Mouse (Mus musculus): ENCODE measurements around the gene Scd3. TPM values are rescaled to one million over a fixed set of nuclear protein-coding genes. Genes with fewer than 3 reads are reported as not detected.
"Not testable (repeated sequence)": the region's sequence is repeated elsewhere in the genome, so short reads cannot be mapped to it uniquely, and the experiment has no call there.

The Scd3 gene
- polyA plus RNA-seq, 1 experiment from 2014 or later: 0.22 TPM

DNA sequence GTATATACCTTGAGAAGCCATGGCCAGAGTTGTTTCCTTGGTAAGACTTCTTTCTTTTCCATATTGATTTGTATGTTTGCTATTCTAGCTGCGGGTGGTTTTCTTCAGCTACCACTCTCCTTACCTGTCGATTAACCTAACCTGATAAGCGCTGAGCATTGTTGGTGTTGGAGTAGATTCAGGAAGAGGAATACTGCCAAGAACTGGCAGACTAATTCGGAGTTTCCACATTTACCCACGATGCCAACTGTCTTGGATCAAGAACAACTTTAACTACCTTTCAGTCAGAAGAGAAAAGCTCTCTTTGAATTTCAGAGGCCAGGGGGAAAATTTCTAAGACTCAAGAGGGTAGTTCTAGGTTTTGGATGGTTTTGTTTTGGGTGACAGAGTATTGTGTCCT is 73.8 kb downstream of the Scd3 start:
- H3K4me3 ChIP-seq: no peak overlapping the region
- no peaks in the 10 kb centered on the region for H3K36me3 ChIP-seq
- H3K27ac ChIP-seq: no peak overlapping the region
- H3K27me3 ChIP-seq: no peaks in the 10 kb centered on the region
- H3K4me1 ChIP-seq: peaks cover 17% of the 10 kb centered on the region
- no peak overlapping the region for H3K9ac ChIP-seq
- no peak for ATAC-seq (ENCODE audit: insufficient number of reproducible peaks, insufficient read depth, low FRiP score, low TSS enrichment, low read depth)
- no peak overlapping the region for H3K4me2 ChIP-seq
- WGBS: 79% methylated on average over 5 of the region's 5 CpGs
- no peaks in the 10 kb centered on the region for H3K9me3 ChIP-seq

DNA sequence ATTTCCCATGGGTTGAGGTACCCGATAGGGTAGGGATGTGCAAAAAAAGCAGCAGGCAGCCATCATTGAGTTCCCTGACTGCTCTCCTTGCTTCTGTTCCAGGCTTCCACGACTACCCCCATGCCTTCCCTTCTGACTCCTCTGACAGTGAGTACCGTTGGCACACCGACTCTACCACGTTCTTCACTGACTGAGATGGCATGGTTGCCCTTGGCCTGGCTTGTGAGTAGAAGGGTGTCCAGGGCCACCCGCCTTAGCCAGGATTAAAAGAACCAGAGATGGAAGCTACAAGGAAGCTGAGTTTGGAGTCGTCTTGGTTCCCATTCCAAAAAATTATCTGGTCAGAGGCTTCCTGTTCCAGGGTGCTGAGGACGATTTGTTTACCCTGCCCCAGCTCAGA is 74.9 kb downstream of the Scd3 start:
- WGBS: 87% methylated on average over 8 of the region's 8 CpGs
- no peak overlapping the region for H3K27ac ChIP-seq
- no peak overlapping the region for H3K4me2 ChIP-seq
- H3K9ac ChIP-seq: no peak overlapping the region
- peaks cover 26% of the 10 kb centered on the region for H3K4me1 ChIP-seq
- no peaks in the 10 kb centered on the region for H3K36me3 ChIP-seq
- H3K4me3 ChIP-seq: no peak overlapping the region
- H3K9me3 ChIP-seq: no peaks in the 10 kb centered on the region
- H3K27me3 ChIP-seq: no peaks in the 10 kb centered on the region
- ATAC-seq (ENCODE audit: insufficient number of reproducible peaks, insufficient read depth, low FRiP score, low TSS enrichment, low read depth): no peak

DNA sequence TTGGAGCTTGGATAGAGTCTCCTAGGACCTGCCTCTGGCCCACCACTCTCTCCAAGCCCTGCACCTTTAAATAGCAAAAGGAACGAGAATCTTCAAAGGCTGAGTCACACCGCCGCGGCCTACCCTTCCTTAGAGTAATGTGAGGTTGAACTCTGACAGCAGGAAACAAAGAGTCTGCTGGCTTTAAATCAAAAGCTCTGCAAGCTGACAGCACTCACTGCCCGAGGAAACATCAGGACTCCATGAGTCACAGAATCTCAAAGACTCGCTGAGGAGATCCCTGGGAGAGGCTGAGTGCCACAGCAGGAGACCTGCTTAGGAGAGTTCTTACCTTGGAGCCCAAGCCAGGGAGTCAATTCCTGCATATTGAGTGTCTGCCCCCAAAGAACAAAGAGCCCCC is 77.7 kb downstream of the Scd3 start:
- H3K9ac ChIP-seq: no peak overlapping the region
- H3K4me1 ChIP-seq: peaks cover 43% of the 10 kb centered on the region
- H3K36me3 ChIP-seq: no peaks in the 10 kb centered on the region
- no peaks in the 10 kb centered on the region for H3K9me3 ChIP-seq
- 6% methylated on average over 6 of the region's 6 CpGs for WGBS
- H3K27me3 ChIP-seq: no peaks in the 10 kb centered on the region
- H3K4me2 ChIP-seq: no peak overlapping the region; the same call in 1 of the 2 replicates
- H3K27ac ChIP-seq: peak overlapping the region; percentile 86
- H3K4me3 ChIP-seq: no peak overlapping the region
- ATAC-seq (ENCODE audit: insufficient number of reproducible peaks, insufficient read depth, low FRiP score, low TSS enrichment, low read depth): no peak

DNA sequence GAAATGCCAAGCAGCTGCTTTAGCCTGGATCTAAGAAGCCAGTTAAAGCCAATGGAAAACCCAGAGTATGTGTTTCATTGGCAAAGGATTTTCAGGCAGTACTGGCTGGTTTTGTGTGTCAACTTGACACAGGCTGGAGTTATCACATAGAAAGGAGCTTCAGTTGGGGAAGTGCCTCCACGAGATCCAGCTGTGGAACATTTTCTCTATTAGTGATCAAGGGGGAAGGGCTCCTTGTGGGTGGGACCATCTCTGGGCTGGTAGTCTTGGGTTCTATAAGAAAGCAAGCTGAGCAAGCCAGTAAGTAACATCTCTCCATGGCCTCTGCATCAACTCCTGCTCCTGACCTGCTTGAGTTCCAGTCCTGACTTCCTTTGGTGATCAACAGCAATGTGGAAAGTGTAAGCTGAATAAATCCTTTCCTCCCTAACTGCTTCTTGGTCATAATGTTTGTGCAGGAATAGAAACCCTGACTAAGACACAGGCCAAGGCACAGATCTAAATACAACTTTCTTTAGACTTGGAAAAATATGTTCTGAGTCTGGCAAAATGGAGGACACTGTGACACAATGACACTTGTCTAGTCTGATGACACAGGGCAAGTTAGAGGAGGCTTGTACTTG is 78.9 kb downstream of the Scd3 start:
- H3K36me3 ChIP-seq; H3K4me3 ChIP-seq; H3K27me3 ChIP-seq; H3K9me3 ChIP-seq; ATAC-seq (ENCODE audit: insufficient number of reproducible peaks, insufficient read depth, low FRiP score, low TSS enrichment, low read depth): not testable (repeated sequence)
- Histone ChIP-seq H3K27ac (peak overlapping the region; percentile 86), H3K4me2 (peak overlapping the region; percentile 20; the same call in 1 of the 2 replicates), H3K4me1 (peaks cover 43% of the 10 kb centered on the region), H3K9ac (0 out of 2 replicates have a peak overlapping the region, but pooled peaks have one; percentile 22)
- 13% methylated on average over 1 of the region's 1 CpGs for WGBS

DNA sequence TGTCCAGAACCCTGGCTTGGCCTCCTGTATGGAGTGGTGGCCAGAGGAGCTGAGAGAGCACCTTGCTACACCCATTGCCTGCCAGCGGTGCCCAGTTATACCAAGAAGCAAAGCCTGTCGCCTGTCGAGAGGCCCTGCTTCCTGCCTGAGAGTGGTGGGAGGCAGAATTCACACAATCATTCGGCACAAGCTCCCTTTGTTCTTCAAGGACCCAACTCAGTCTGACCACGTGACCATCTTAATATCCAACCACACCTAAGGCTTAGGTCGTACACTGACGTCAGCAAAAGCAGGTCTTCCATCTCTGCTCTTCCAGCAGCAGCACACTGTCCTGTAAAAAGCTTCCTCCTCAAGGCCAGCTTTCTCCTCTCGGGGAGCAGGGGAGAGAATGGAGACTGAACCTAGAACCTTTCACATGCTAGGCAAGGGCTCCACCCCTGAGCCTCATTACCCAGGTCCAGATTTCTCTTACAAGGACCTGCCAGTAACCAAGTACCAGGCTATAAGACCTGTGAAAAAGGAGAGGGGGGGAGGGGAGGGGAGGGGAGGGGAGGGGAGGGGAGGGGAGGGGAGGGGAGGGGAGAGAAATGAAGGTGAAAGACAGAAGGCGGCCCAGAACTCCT is 79.6 kb downstream of the Scd3 start:
- H3K9ac ChIP-seq: 0 out of 2 replicates have a peak overlapping the region, but pooled peaks have one; percentile 22
- peak overlapping the region; percentile 20; the same call in 1 of the 2 replicates for H3K4me2 ChIP-seq

DNA sequence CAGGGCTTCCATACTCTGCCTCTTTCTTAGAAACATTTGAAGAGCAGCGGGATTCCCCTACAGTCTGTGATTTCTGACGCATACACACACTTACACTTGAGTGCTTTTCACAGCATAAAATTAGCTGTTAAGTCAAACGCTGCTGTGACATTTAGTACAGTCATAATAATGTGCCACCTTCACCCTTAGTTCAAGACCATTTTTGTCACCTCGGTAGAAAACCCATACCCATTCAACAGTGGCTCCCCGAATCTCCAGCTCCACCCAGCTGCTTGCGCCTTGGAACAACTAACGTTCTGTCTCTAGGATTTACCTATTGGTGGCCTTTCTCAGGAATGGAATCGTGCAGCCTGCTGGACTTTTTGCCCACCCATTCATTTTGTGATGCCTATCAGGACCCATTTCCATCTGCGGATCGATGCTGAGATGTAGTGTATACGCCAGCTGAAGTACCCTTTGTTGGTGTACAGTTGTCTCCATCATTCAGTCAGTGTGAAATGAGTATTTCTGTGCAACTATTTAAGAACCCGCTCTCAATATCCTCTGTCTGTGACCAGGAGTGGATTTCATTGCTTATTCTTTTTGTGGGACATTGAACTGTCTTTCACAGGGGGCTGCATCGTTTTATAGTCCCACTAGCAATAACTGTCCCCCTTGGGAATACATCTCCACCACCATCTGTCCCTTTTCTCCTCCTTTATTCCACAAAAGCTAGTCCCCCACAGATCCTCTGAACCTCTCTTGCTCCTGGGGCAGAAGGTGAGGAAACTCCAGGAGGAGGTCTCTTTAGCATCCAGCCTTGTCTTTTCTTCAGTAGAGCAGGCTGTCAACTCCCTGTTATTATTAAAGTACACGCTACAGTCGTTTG is 80.3 kb downstream of the Scd3 start:
- Histone ChIP-seq H3K4me2 (peak overlapping the region; percentile 87), H3K9me3 (no peaks in the 10 kb centered on the region), H3K27ac (peak overlapping the region; percentile 99), H3K9ac (peak overlapping the region; percentile 69), H3K27me3 (no peaks in the 10 kb centered on the region), H3K36me3 (no peaks in the 10 kb centered on the region), H3K4me1 (peaks cover 46% of the 10 kb centered on the region), H3K4me3 (peak overlapping the region; percentile 49)
- ATAC-seq (ENCODE audit: insufficient number of reproducible peaks, insufficient read depth, low FRiP score, low TSS enrichment, low read depth): no peak
- 33% methylated on average over 15 of the region's 15 CpGs for WGBS

More for the DNA sequence above, 79.6 kb downstream of the Scd3 start:
- H3K27ac ChIP-seq: peak overlapping the region; percentile 99
- no peak overlapping the region for H3K4me3 ChIP-seq
- H3K9me3 ChIP-seq: no peaks in the 10 kb centered on the region
- H3K36me3 ChIP-seq: no peaks in the 10 kb centered on the region
- WGBS: 32% methylated on average over 9 of the region's 9 CpGs
- H3K27me3 ChIP-seq: no peaks in the 10 kb centered on the region
- H3K4me1 ChIP-seq: peaks cover 43% of the 10 kb centered on the region
- no peak for ATAC-seq (ENCODE audit: insufficient number of reproducible peaks, insufficient read depth, low FRiP score, low TSS enrichment, low read depth)

DNA sequence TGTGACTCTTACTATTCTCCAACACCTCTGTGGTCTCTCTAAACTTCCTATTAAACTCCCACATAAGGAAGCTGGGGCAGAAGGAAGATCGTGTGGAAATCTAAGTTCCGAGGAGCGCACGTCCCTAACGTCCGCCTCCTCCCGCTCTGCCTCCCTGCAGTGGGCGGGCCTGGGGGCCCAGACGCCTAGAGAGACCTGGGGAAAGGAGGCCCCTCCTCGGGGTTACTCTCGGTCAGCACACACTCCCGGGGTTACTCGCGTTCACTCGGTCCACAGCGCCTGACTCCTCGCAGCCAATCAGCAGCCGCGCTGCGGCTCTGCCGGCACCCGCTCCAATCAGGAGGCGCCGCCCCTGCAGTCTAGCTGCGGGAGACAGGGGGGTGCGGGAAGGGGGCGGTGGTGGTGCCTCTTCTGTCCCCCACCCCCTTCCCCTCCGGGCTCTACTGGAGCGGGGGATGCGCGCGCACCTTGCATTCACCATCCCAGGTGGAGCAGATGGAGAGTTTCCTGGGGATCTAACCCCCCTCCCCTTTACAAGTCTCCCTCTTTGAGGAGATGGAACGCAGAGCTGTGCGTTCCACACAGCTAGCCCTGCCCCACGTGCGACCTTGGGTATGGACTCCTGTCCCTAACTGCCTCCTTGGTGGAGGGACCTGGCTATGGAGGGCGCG is 81.1 kb downstream of the Scd3 start:
- peak overlapping the region; percentile 49 for H3K4me3 ChIP-seq
- H3K9me3 ChIP-seq: no peaks in the 10 kb centered on the region
- no peaks in the 10 kb centered on the region for H3K36me3 ChIP-seq
- peak overlapping the region; percentile 99 for H3K27ac ChIP-seq
- no peaks in the 10 kb centered on the region for H3K27me3 ChIP-seq
- H3K9ac ChIP-seq: peak overlapping the region; percentile 69
- peak overlapping the region; percentile 87 for H3K4me2 ChIP-seq
- whole genome bisulfite sequencing: under 1% methylated on average over 38 of the region's 38 CpGs
- ATAC-seq (ENCODE audit: insufficient number of reproducible peaks, insufficient read depth, low FRiP score, low TSS enrichment, low read depth): peak; percentile 99
- peaks cover 47% of the 10 kb centered on the region for H3K4me1 ChIP-seq

DNA sequence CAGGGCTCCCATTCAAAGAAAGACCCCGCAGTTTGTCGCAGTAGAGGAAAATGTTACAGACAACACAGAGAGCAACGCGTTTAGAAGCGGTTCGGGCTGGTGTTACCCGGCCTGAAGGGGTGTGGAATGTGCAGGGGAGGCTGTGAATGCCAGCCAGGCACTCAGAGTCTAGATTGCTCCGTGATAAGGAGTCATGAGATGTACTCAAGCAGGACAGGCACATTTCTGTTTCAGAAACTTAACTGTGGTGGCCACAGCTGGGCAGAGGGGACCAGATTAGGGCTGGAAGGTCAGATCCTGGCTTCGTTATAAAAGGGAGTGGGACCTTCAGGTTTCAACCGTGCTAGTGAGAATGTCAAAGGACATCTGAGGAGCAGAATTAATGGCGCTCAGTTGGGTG is 81.7 kb downstream of the Scd3 start:
- no peaks in the 10 kb centered on the region for H3K36me3 ChIP-seq
- H3K4me2 ChIP-seq: peak overlapping the region; percentile 87
- H3K27me3 ChIP-seq: no peaks in the 10 kb centered on the region
- peaks cover 51% of the 10 kb centered on the region for H3K4me1 ChIP-seq
- peak overlapping the region; percentile 69 for H3K9ac ChIP-seq
- no peaks in the 10 kb centered on the region for H3K9me3 ChIP-seq
- H3K4me3 ChIP-seq: peak overlapping the region; percentile 49
- H3K27ac ChIP-seq: peak overlapping the region; percentile 99
- ATAC-seq (ENCODE audit: insufficient number of reproducible peaks, insufficient read depth, low FRiP score, low TSS enrichment, low read depth): no peak
- WGBS: 1% methylated on average over 11 of the region's 11 CpGs

DNA sequence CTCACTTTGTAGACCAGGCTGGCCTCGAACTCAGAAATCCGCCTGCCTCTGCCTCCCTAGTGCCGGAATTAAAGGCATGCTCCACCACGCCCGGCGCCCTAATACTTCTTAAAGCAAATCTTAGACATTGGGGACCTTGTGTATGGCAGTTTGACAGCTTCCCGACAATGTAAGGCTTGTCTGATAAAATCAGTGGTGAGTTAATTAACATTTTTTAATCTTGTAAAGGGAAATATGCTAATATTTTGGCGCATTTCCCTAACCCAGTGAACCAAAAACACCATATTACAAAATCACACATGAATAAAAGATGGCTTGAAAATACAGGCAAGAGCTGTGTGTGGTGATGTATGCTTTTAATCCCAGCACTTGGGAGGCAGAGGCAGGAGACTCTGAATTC is 82.5 kb downstream of the Scd3 start:
- WGBS: 93% methylated on average over 8 of the region's 8 CpGs
- Histone ChIP-seq H3K36me3 (no peaks in the 10 kb centered on the region), H3K4me3 (no peak overlapping the region), H3K27ac (no peak overlapping the region), H3K4me1 (peaks cover 55% of the 10 kb centered on the region), H3K9me3 (no peaks in the 10 kb centered on the region), H3K9ac (no peak overlapping the region), H3K27me3 (no peaks in the 10 kb centered on the region), H3K4me2 (no peak overlapping the region)
- ATAC-seq (ENCODE audit: insufficient number of reproducible peaks, insufficient read depth, low FRiP score, low TSS enrichment, low read depth): no peak

DNA sequence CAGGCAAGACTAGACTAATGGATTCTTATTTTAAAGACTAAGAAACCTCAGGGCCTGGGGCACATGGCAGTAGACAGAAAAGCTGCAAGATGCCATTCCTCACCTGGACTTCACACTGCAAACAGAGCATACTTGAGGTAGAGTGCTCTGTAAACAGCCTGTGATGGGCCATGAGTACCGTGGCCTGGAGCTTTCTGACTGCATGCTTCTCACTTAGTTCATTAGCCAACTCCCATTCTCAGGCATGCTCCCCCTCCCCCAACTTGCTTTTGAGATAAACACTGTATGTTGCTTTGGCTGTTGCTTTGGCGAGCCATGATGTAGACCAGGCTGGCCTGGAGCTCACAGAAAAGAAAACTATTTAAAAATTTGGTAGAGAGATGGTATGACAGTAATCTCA is 83.0 kb downstream of the Scd3 start:
- Histone ChIP-seq H3K36me3 (no peaks in the 10 kb centered on the region), H3K4me1 (peaks cover 49% of the 10 kb centered on the region), H3K27me3 (no peaks in the 10 kb centered on the region), H3K4me3 (no peak overlapping the region), H3K4me2 (no peak overlapping the region), H3K27ac (no peak overlapping the region), H3K9me3 (no peaks in the 10 kb centered on the region), H3K9ac (no peak overlapping the region)
- no peak for ATAC-seq (ENCODE audit: insufficient number of reproducible peaks, insufficient read depth, low FRiP score, low TSS enrichment, low read depth)
- WGBS: 50% methylated on average over 2 of the region's 2 CpGs

DNA sequence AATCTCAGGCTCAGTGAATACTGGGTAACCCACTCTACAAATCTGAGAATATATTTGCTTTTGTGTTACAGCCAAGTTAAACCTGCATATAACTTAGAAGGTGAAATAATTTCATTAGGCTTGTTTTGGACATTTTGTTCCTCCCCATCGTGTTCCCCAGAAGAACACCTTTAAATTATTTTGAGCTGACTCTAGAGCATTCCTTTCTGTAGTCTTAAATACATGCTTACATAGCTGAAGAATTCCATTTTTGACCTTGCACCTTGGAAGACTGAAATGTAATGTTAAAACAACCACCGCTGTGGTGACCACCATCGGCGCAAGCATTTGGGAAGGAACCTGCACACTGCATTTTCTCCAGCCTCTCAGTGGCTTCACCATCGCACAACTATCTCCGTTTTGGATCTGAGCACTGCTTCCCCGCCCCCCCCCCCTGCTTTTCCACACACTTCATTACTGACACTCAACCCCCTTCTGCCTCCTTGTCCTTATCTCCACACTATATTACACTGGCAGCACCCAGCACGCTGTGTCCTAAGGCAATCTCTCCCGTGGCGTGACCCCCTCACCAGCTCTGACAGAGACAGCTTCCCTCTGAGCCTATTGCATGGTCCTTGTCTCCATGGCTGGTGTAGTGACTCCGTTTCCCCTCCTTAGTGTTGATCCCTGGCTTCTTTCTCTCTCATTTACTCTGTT is 84.5 kb downstream of the Scd3 start:
- no peaks in the 10 kb centered on the region for H3K27me3 ChIP-seq
- no peak overlapping the region for H3K4me3 ChIP-seq
- H3K4me1 ChIP-seq: peaks cover 45% of the 10 kb centered on the region
- H3K27ac ChIP-seq: no peak overlapping the region
- H3K36me3 ChIP-seq: no peaks in the 10 kb centered on the region
- H3K4me2 ChIP-seq: no peak overlapping the region
- no peak for ATAC-seq (ENCODE audit: insufficient number of reproducible peaks, insufficient read depth, low FRiP score, low TSS enrichment, low read depth)
- no peak overlapping the region for H3K9ac ChIP-seq
- 66% methylated on average over 11 of the region's 11 CpGs for WGBS
- no peaks in the 10 kb centered on the region for H3K9me3 ChIP-seq

Data from embryonic facial prominence, embryonic 13.5 days (tissue).